Mouse (Mus musculus) frontal cortex, postnatal 14 days (tissue): Measurements from ENCODE around the gene Idh1.
A peak's percentile ranks its signal among the peaks of the same experiment; 100 is the strongest.
"Not testable (repeated sequence)": the region's sequence is repeated elsewhere in the genome, so short reads cannot be mapped to it uniquely, and the experiment has no call there.

Experiments
- DNase-seq, 2 experiments: peaks; one replicate each; pipeline ENCODE4 v3.0.0; 2022; ENCODE audit warnings: low spot score in 2 of 2

The Idh1 gene

GRCm38 (mm10) chr1:65186287-65187073 lies at the start of gene Idh1, which contains the start of gene Pikfyve:
Gene Idh1 (minus strand): TSS chr1:65186500.
Gene Pikfyve (plus strand): TSS chr1:65186683.
- peak; percentile 96 to 98 for DNase-seq

- no peak for DNase-seq
These were observed 44.3 kb upstream of the Idh1 start for GRCm38 (mm10) chr1:65230566-65230965.

GRCm38 (mm10) chr1:65229768-65230167 lies 43.5 kb upstream of the Idh1 start:
- DNase-seq: not testable (repeated sequence)

- no peak for DNase-seq
These were observed 41.4 kb upstream of the Idh1 start for GRCm38 (mm10) chr1:65227681-65228080.

- no peak for DNase-seq
These were observed 37.4 kb upstream of the Idh1 start for GRCm38 (mm10) chr1:65223654-65224053.

- no peak for DNase-seq
These were observed 31.7 kb upstream of the Idh1 start for GRCm38 (mm10) chr1:65217972-65218371.

GRCm38 (mm10) chr1:65217567-65217966 lies 31.3 kb upstream of the Idh1 start:
- DNase-seq: no peak

- DNase-seq: no peak
These were observed 26.9 kb upstream of the Idh1 start for GRCm38 (mm10) chr1:65213214-65213613.

GRCm38 (mm10) chr1:65204299-65204698 lies 18.0 kb upstream of the Idh1 start:
- DNase-seq: no peak

- DNase-seq: no peak
These were observed 12.6 kb upstream of the Idh1 start for GRCm38 (mm10) chr1:65198861-65199260.

GRCm38 (mm10) chr1:65198425-65198824 lies 12.1 kb upstream of the Idh1 start:
- no peak for DNase-seq

GRCm38 (mm10) chr1:65193226-65193625 lies 6.9 kb upstream of the Idh1 start:
- DNase-seq: no peak

GRCm38 (mm10) chr1:65190172-65190571 lies 3.9 kb upstream of the Idh1 start:
- DNase-seq: no peak

GRCm38 (mm10) chr1:65187074-65187430 lies 752 bp upstream of the Idh1 start:
- DNase-seq: no peak

GRCm38 (mm10) chr1:65185524-65186205 lies 635 bp downstream of the Idh1 start:
- no peak for DNase-seq

GRCm38 (mm10) chr1:65185011-65185410 lies 1.3 kb downstream of the Idh1 start:
- DNase-seq: no peak

GRCm38 (mm10) chr1:65183994-65184393 lies 2.3 kb downstream of the Idh1 start:
- no peak for DNase-seq

GRCm38 (mm10) chr1:65181459-65181858 lies 4.8 kb downstream of the Idh1 start:
- no peak for DNase-seq

- peak in 1 of 2 experiments; percentile 41 for DNase-seq
These were observed 6.6 kb downstream of the Idh1 start for GRCm38 (mm10) chr1:65179634-65180249.

GRCm38 (mm10) chr1:65178902-65179432 lies 7.3 kb downstream of the Idh1 start:
- peak; percentile 94 to 97 for DNase-seq

GRCm38 (mm10) chr1:65178126-65178901 lies 8.0 kb downstream of the Idh1 start:
- DNase-seq: peak; percentile 86 to 89

GRCm38 (mm10) chr1:65177452-65177851 lies 8.8 kb downstream of the Idh1 start:
- DNase-seq: no peak
